Mouse (Mus musculus) embryonic facial prominence, embryonic 11.5 days (tissue): ENCODE results near the gene Tmigd1. TPM values are rescaled to one million over a fixed set of nuclear protein-coding genes. Genes with fewer than 3 reads are reported as not detected.

ENCODE experiments used
- ATAC-seq: fragments of 200-750 bp; cut with Nextera tagmentation; replicated peaks from 2 replicates; pipeline ENCODE4 v1.8.0; 2017; ENCODE audit warnings: low read depth; ENCODE audit not compliant: insufficient number of reproducible peaks, low FRiP score, low TSS enrichment
- DNase-seq: peaks from one replicate; pipeline ENCODE4 v3.0.0-alpha.2; 2015; ENCODE audit warnings: low spot score
- H3K27ac ChIP-seq: fragments of 300-500 bp; sonication (generic); replicated peaks from 2 replicates; pipeline ENCODE4 v1.5.1; 2014; ENCODE audit warnings: mild to moderate bottlenecking, low read depth, low read length, control low read depth
- H3K27me3 ChIP-seq: fragments of 300-500 bp; sonication (generic); 2 replicates; pipeline ENCODE4 v1.6.1; 2014; ENCODE audit warnings: mild to moderate bottlenecking, low read length, moderate library complexity, mixed read lengths; ENCODE audit not compliant: control insufficient read depth, insufficient read depth
- H3K36me3 ChIP-seq: fragments of 300-500 bp; sonication (generic); replicated peaks from 2 replicates; pipeline ENCODE4 v1.6.1; 2014; ENCODE audit warnings: low read depth, mild to moderate bottlenecking, low read length, moderate library complexity, mixed read lengths; ENCODE audit not compliant: control insufficient read depth, insufficient read depth
- H3K4me1 ChIP-seq: fragments of 300-500 bp; sonication (generic); 2 replicates; pipeline ENCODE4 v1.6.1; 2014; ENCODE audit warnings: low read length, mixed read lengths; ENCODE audit not compliant: control insufficient read depth, insufficient read depth
- H3K4me2 ChIP-seq: fragments of 300-500 bp; sonication (generic); 2 replicates; pipeline ENCODE4 v1.6.1; 2014; ENCODE audit warnings: low read depth, mild to moderate bottlenecking, control low read depth, low read length, moderate library complexity
- H3K4me3 ChIP-seq: fragments of 300-500 bp; sonication (generic); 2 replicates; pipeline ENCODE4 v1.5.1; 2014; ENCODE audit warnings: low read depth, low read length, control low read depth
- H3K9ac ChIP-seq: fragments of 300-500 bp; sonication (generic); replicated peaks from 2 replicates; pipeline ENCODE4 v1.6.1; 2014; ENCODE audit warnings: mild to moderate bottlenecking, control low read depth, low read length
- H3K9me3 ChIP-seq: fragments of 300-500 bp; sonication (generic); replicated peaks from 2 replicates; pipeline ENCODE4 v1.6.1; 2016; ENCODE audit warnings: mild to moderate bottlenecking, low read length, inconsistent platforms, mixed read lengths; ENCODE audit not compliant: control insufficient read depth
- WGBS: fragments of 180-500 bp; shearing (Covaris S2); extraction: QIAGEN DNeasy Blood & Tissue Kit; methylation state at CpG from one replicate; pipeline ENCODE4 v1.1.7; 2014; 5-methylcytosine and 5-hydroxymethylcytosine counted together
- polyA plus RNA-seq: library from polyadenylated mRNA; unstranded; fragments of >200 nt; fragmentation: Nextera tagmentation; extraction: Ambion mirVana; gene quantifications from 2 replicates; pipeline ENCODE4 v1.2.1, GENCODE M21; 2014

The Tmigd1 gene
- not detected in 2 replicates for polyA plus RNA-seq

- H3K27me3 ChIP-seq = no peaks in the 10 kb centered on the region
- H3K27ac ChIP-seq = no peak within 1 kb of the TSS
- H3K36me3 ChIP-seq = no peaks in the 10 kb centered on the region
- WGBS = 74% methylated on average over 7 of the region's 7 CpGs
- no peaks in the 10 kb centered on the region for H3K9me3 ChIP-seq
- H3K9ac ChIP-seq = no peak within 1 kb of the TSS
- no peak within 1 kb of the TSS for H3K4me2 ChIP-seq
- H3K4me3 ChIP-seq = no peak within 1 kb of the TSS
- no peak for DNase-seq
- peaks cover 2% of the 10 kb centered on the region; the same call in 1 of the 2 replicates for H3K4me1 ChIP-seq
- no peak for ATAC-seq
Measured at GRCm38 (mm10) chr11:76901579-76902361, at the start of gene Tmigd1. Gene Tmigd1 (plus strand): TSS chr11:76902159.

- no peaks in the 10 kb centered on the region for H3K36me3 ChIP-seq
- DNase-seq = peak; percentile 26
- H3K27me3 ChIP-seq = no peaks in the 10 kb centered on the region
- no peaks in the 10 kb centered on the region for H3K4me1 ChIP-seq
- no peak overlapping the region for H3K9ac ChIP-seq
- H3K4me3 ChIP-seq = no peak overlapping the region
- 66% methylated on average over 17 of the region's 17 CpGs for WGBS
- no peak for ATAC-seq
- no peaks in the 10 kb centered on the region for H3K9me3 ChIP-seq
- H3K27ac ChIP-seq = no peak overlapping the region
- no peak overlapping the region for H3K4me2 ChIP-seq
Measured at GRCm38 (mm10) chr11:76854475-76855341, 47.3 kb upstream of the Tmigd1 start.

- ATAC-seq = no peak
- Histone ChIP-seq H3K4me3 (no peak overlapping the region), H3K36me3 (no peaks in the 10 kb centered on the region), H3K4me2 (no peak overlapping the region), H3K27ac (no peak overlapping the region), H3K27me3 (no peaks in the 10 kb centered on the region), H3K9me3 (no peaks in the 10 kb centered on the region), H3K9ac (no peak overlapping the region), H3K4me1 (no peaks in the 10 kb centered on the region)
- DNase-seq = no peak
- WGBS = 88% methylated on average over 2 of the region's 2 CpGs
Measured at GRCm38 (mm10) chr11:76856601-76857000, 45.4 kb upstream of the Tmigd1 start.

DNA sequence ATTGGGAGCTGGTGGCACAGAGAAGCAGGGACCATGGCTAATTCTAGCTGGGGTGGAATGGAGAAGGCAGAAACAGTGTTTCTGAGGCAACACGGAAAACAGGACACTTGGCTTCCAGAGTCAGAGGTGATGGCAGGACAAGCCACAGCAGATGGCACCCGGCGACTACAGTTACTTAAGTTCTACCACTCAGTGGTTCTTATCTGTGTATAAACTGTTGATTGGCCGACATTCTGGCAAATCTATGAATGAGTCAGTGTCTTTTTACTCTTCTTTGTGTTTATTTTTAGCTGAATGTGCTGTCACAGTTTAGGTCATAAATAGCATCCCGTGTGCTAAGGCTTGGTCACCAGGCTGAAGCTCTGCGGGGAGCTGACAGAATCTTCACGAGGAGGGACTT lies 44.8 kb upstream of the Tmigd1 start:
- WGBS = 86% methylated on average over 7 of the region's 7 CpGs
- Histone ChIP-seq H3K27ac (no peak overlapping the region), H3K27me3 (no peaks in the 10 kb centered on the region), H3K4me3 (no peak overlapping the region), H3K9me3 (no peaks in the 10 kb centered on the region), H3K4me1 (no peaks in the 10 kb centered on the region), H3K9ac (no peak overlapping the region), H3K4me2 (no peak overlapping the region), H3K36me3 (no peaks in the 10 kb centered on the region)
- DNase-seq (no peak), ATAC-seq (no peak)

DNA sequence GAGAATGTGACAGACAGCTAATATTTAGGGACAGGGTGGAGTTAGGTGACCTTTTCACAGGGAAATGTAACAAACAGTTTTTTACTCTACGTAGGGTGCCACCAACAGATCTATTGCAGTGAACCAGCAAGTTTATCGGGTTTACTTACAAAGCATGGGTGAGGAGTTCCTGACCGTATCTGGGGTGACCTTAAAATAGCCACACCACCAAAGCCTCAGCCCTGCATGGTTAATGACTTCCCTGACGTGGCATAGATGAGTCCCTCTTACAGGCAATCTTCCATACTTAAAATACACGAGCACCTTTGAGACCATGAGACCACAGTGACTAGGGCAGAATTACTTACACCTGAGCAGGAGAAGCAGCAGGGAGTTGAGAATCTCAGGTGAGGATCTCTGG lies 43.2 kb upstream of the Tmigd1 start:
- Histone ChIP-seq H3K27ac (no peak overlapping the region), H3K9me3 (no peaks in the 10 kb centered on the region), H3K36me3 (no peaks in the 10 kb centered on the region), H3K4me3 (no peak overlapping the region), H3K4me2 (no peak overlapping the region), H3K9ac (no peak overlapping the region), H3K27me3 (no peaks in the 10 kb centered on the region), H3K4me1 (no peaks in the 10 kb centered on the region)
- DNase-seq = no peak
- ATAC-seq = no peak
- WGBS = 80% methylated on average over 5 of the region's 5 CpGs

GRCm38 (mm10) chr11:76859261-76859660 lies 42.7 kb upstream of the Tmigd1 start:
- Histone ChIP-seq H3K36me3 (no peaks in the 10 kb centered on the region), H3K27ac (no peak overlapping the region), H3K4me3 (no peak overlapping the region), H3K27me3 (no peaks in the 10 kb centered on the region), H3K9ac (no peak overlapping the region), H3K4me1 (no peaks in the 10 kb centered on the region), H3K9me3 (no peaks in the 10 kb centered on the region), H3K4me2 (no peak overlapping the region)
- no peak for ATAC-seq
- DNase-seq = no peak
- 65% methylated on average over 5 of the region's 5 CpGs for WGBS

DNA sequence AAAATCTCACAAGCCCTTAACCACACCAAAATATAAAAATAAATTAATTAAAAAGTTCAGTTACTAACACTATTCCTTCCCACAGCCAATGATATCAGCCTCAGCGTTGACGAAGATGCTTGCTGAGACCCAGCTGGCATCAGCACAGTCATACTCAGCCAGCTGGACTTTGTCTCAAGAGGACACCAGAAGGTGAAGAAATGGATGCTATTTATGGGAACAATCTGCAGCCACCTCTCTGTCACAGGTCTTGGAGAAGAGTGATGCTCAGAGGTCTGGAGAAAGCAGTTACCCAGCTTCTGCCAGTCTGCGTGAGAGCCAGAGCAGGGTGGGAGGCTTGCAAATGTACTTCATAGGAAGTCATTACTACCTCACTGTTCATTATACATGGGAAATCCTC lies 40.8 kb upstream of the Tmigd1 start:
- H3K9me3 ChIP-seq = no peaks in the 10 kb centered on the region
- H3K4me1 ChIP-seq = no peaks in the 10 kb centered on the region
- ATAC-seq = no peak
- no peaks in the 10 kb centered on the region for H3K36me3 ChIP-seq
- DNase-seq = no peak
- WGBS = 96% methylated on average over 3 of the region's 3 CpGs
- H3K9ac ChIP-seq = no peak overlapping the region
- H3K27ac ChIP-seq = no peak overlapping the region
- H3K4me3 ChIP-seq = no peak overlapping the region
- no peaks in the 10 kb centered on the region for H3K27me3 ChIP-seq
- no peak overlapping the region for H3K4me2 ChIP-seq
